Mouse (Mus musculus) megakaryocyte, embryonic 14.5 days (primary cell): ENCODE measurements around the gene Hdac6.

Source experiments
- FLI1 ChIP-seq: IDR thresholded peaks from 2 replicates; pipeline ENCODE4 v1.6.1; 2012; ENCODE audit warnings: low read length, inconsistent platforms, mixed read lengths
- GATA1 ChIP-seq: IDR thresholded peaks from 3 replicates; pipeline ENCODE4 v1.6.1; 2012; ENCODE audit warnings: mixed read lengths, low read length, inconsistent platforms, borderline replicate concordance

GRCm38 (mm10) chrX:7968899-7969298 lies 21.2 kb upstream of the Hdac6 start:
- TF ChIP-seq GATA1 (no peak), FLI1 (no peak)
